Mouse (Mus musculus): ENCODE data around the gene Limch1.

Gene Limch1

GRCm38 (mm10) chr5:66967147-66967546 lies 221.5 kb downstream of the Limch1 start:
- no peak for DNase-seq (ENCODE audit: extremely low read depth, low read depth, low spot score)

GRCm38 (mm10) chr5:66967646-66968045 lies 222.0 kb downstream of the Limch1 start:
- no peak for DNase-seq (ENCODE audit: extremely low read depth, low read depth, low spot score)

GRCm38 (mm10) chr5:66968059-66968833 lies 222.6 kb downstream of the Limch1 start:
- DNase-seq (ENCODE audit: extremely low read depth, low read depth, low spot score) = no peak

GRCm38 (mm10) chr5:66968925-66969711 lies 223.5 kb downstream of the Limch1 start:
- DNase-seq (ENCODE audit: extremely low read depth, low read depth, low spot score) = no peak

GRCm38 (mm10) chr5:66975621-66976020 lies 230.0 kb downstream of the Limch1 start:
- DNase-seq (ENCODE audit: extremely low read depth, low read depth, low spot score) = no peak

GRCm38 (mm10) chr5:66979332-66980218 lies 233.9 kb downstream of the Limch1 start:
- DNase-seq (ENCODE audit: extremely low read depth, low read depth, low spot score) = peak; percentile 37

- DNase-seq (ENCODE audit: extremely low read depth, low read depth, low spot score) = no peak
These were observed 235.2 kb downstream of the Limch1 start for GRCm38 (mm10) chr5:66980862-66981261.

- no peak for DNase-seq (ENCODE audit: extremely low read depth, low read depth, low spot score)
These were observed 237.5 kb downstream of the Limch1 start for GRCm38 (mm10) chr5:66983104-66983503.

GRCm38 (mm10) chr5:66988926-66989325 lies 243.3 kb downstream of the Limch1 start:
- DNase-seq (ENCODE audit: extremely low read depth, low read depth, low spot score) = no peak

- DNase-seq (ENCODE audit: extremely low read depth, low read depth, low spot score) = no peak
These were observed 243.9 kb downstream of the Limch1 start for GRCm38 (mm10) chr5:66989531-66989930.

- no peak for DNase-seq (ENCODE audit: extremely low read depth, low read depth, low spot score)
These were observed 246.8 kb downstream of the Limch1 start for GRCm38 (mm10) chr5:66992401-66992800.

GRCm38 (mm10) chr5:66993076-66993475 lies 247.4 kb downstream of the Limch1 start:
- no peak for DNase-seq (ENCODE audit: extremely low read depth, low read depth, low spot score)

- DNase-seq (ENCODE audit: extremely low read depth, low read depth, low spot score) = no peak
These were observed 250.5 kb downstream of the Limch1 start for GRCm38 (mm10) chr5:66996124-66996523.

GRCm38 (mm10) chr5:66996886-66997599 lies 251.4 kb downstream of the Limch1 start:
- no peak for DNase-seq (ENCODE audit: extremely low read depth, low read depth, low spot score)

- DNase-seq (ENCODE audit: extremely low read depth, low read depth, low spot score) = no peak
These were observed 251.9 kb downstream of the Limch1 start for GRCm38 (mm10) chr5:66997600-66997930.

- DNase-seq (ENCODE audit: extremely low read depth, low read depth, low spot score) = no peak
These were observed 252.7 kb downstream of the Limch1 start for GRCm38 (mm10) chr5:66998341-66998740.

GRCm38 (mm10) chr5:67002346-67002745 lies 256.7 kb downstream of the Limch1 start:
- DNase-seq (ENCODE audit: extremely low read depth, low read depth, low spot score) = no peak

GRCm38 (mm10) chr5:67004619-67005018 lies 259.0 kb downstream of the Limch1 start:
- DNase-seq (ENCODE audit: extremely low read depth, low read depth, low spot score) = no peak

- DNase-seq (ENCODE audit: extremely low read depth, low read depth, low spot score) = no peak
These were observed 265.6 kb downstream of the Limch1 start for GRCm38 (mm10) chr5:67011043-67011870.

GRCm38 (mm10) chr5:67011985-67012384 lies 266.4 kb downstream of the Limch1 start:
- DNase-seq (ENCODE audit: extremely low read depth, low read depth, low spot score) = no peak
